Mouse (Mus musculus): ENCODE data around the gene Tmtc4. TPM values are rescaled to one million over a fixed set of nuclear protein-coding genes. Genes with fewer than 3 reads are reported as not detected.

Gene Tmtc4
- 10 to 100 TPM in 1 of 2 experiments, 1 to 10 TPM in 1; 7.8 to 11.1 TPM for total RNA-seq (2023)

GRCm38 (mm10) chr14:122983226-122984215 is at the start of gene Tmtc4:
Gene Tmtc4, minus strand, starts transcription at chr14:122984035.

GRCm38 (mm10) chr14:122913657-122914056 is 70.2 kb downstream of the Tmtc4 start, which contains the start of gene Ggact:
Gene Ggact, minus strand, starts transcription at chr14:122913757.

Other genes with a start within 250 kb of the Tmtc4 start
- 10 to 100 TPM in 1 of 2 experiments, 1 to 10 TPM in 1; 8.8 to 14.0 TPM for gene Ggact, start 70.3 kb downstream of the Tmtc4 start, total RNA-seq (2023)

Data from B cell, adult 67 days (primary cell).